Mouse (Mus musculus): ENCODE measurements around the gene Zfand6.

DNA sequence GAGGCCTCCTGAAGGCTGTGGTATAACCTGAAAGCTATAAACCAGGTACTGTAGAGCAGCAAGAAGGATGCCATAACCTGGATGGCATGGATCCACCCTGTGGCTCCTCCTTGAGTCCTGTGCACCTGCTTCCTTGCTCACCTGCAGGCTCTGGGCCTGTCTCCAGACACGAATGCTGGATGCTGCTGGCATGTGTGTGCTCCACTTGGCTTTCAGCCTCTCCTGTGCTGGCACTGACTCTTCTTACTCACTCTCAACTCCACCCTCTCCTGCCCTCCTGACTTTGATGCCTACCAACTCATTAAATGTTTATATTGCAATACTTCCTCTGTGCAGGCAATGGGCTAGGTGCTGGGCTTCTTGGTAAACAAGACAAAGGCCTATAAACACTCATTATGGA, 43.3 kb upstream of the Zfand6 start:
- TF ChIP-seq POLR2A (IDR thresholded peaks at IDR 0.05; ENCODE audit: borderline replicate concordance, extremely low read depth, insufficient read depth, insufficient read length, poor library complexity, severe bottlenecking) (no peak), CTCF (IDR thresholded peaks at IDR 0.05; ENCODE audit: borderline replicate concordance, extremely low read depth, insufficient read depth, insufficient read length) (no peak)
